Mouse (Mus musculus) thymus, adult 2 months (tissue): Measurements from ENCODE around the gene Slc13a1. TPM values are rescaled to one million over a fixed set of nuclear protein-coding genes. Genes with fewer than 3 reads are reported as not detected.

Experiments used
- DNase-seq: peaks from one replicate; pipeline ENCODE4 v3.0.0; 2021
- H3K27ac ChIP-seq: fragments of 200-500 bp; 2 replicates; pipeline ENCODE4 v1.5.1; 2012; ENCODE audit warnings: low read length, control low read depth; ENCODE audit not compliant: control insufficient read depth, insufficient read depth
- H3K27me3 ChIP-seq: fragments of 200-500 bp; 2 replicates; pipeline ENCODE4 v1.6.1; 2012; ENCODE audit warnings: mild to moderate bottlenecking, low read length, moderate library complexity, mixed read lengths; ENCODE audit not compliant: control insufficient read depth, insufficient read depth
- H3K36me3 ChIP-seq: fragments of 200-500 bp; 2 replicates; pipeline ENCODE4 v1.6.1; 2012; ENCODE audit warnings: mild to moderate bottlenecking, low read length, moderate library complexity; ENCODE audit not compliant: control insufficient read depth, insufficient read depth
- H3K4me1 ChIP-seq: fragments of 200-500 bp; replicated peaks from 2 replicates; pipeline ENCODE4 v1.6.1; 2012; ENCODE audit warnings: low read length; ENCODE audit not compliant: control insufficient read depth, insufficient read depth
- H3K4me3 ChIP-seq: fragments of 200-500 bp; 2 replicates; pipeline ENCODE4 v1.5.1; 2012; ENCODE audit warnings: mild to moderate bottlenecking, low read length, control low read depth, moderate library complexity; ENCODE audit not compliant: control insufficient read depth, insufficient read depth
- CTCF ChIP-seq: fragments of 200-500 bp; IDR thresholded peaks from 2 replicates; pipeline ENCODE4 v1.5.1; 2012; ENCODE audit warnings: mild to moderate bottlenecking, control low read depth, low read length, moderate library complexity, borderline replicate concordance; ENCODE audit not compliant: control insufficient read depth, poor library complexity, insufficient read depth; ENCODE audit errors: extremely low read depth
- POLR2A ChIP-seq: fragments of 200-500 bp; IDR thresholded peaks from 2 replicates; pipeline ENCODE4 v1.6.1; 2012; ENCODE audit warnings: mild to moderate bottlenecking, low read length, control low read depth, moderate library complexity; ENCODE audit not compliant: control insufficient read depth, poor library complexity, insufficient read depth; ENCODE audit errors: extremely low read depth
- WGBS: fragments of 180-500 bp; shearing (Covaris S2); methylation state at CpG from one replicate; pipeline ENCODE4 v1.1.7; 2018; 5-methylcytosine and 5-hydroxymethylcytosine counted together
- polyA plus RNA-seq: library from polyadenylated mRNA; depleted of rRNA; stranded (reverse); fragments of >200 nt; gene quantifications from 2 replicates; pipeline ENCODE4 v1.2.3, GENCODE M21; 2012

Slc13a1 gene
- polyA plus RNA-seq, 1 experiment = 0.08 TPM

GRCm38 (mm10) chr6:24175393-24175792 lies 7.5 kb upstream of the Slc13a1 start:
- no peak for DNase-seq
- 89% methylated on average over 3 of the region's 3 CpGs for WGBS
- Histone ChIP-seq H3K27me3 (no peaks in the 10 kb centered on the region), H3K4me1 (no peaks in the 10 kb centered on the region), H3K27ac (no peak overlapping the region), H3K4me3 (no peak overlapping the region), H3K36me3 (no peaks in the 10 kb centered on the region)
- TF ChIP-seq POLR2A (no peak), CTCF (no peak)

- H3K4me1 ChIP-seq = no peaks in the 10 kb centered on the region
- no peak for DNase-seq
- H3K27ac ChIP-seq = no peak overlapping the region
- TF ChIP-seq POLR2A (no peak), CTCF (no peak)
- no peak overlapping the region for H3K4me3 ChIP-seq
- H3K27me3 ChIP-seq = no peaks in the 10 kb centered on the region
- H3K36me3 ChIP-seq = no peaks in the 10 kb centered on the region
These were observed 6.1 kb upstream of the Slc13a1 start for GRCm38 (mm10) chr6:24173951-24174350.

GRCm38 (mm10) chr6:24172736-24173135 lies 4.8 kb upstream of the Slc13a1 start:
- Histone ChIP-seq H3K27ac (no peak overlapping the region), H3K4me1 (no peaks in the 10 kb centered on the region), H3K27me3 (no peaks in the 10 kb centered on the region), H3K4me3 (no peak overlapping the region), H3K36me3 (no peaks in the 10 kb centered on the region)
- no peak for DNase-seq
- no peak for TF ChIP-seq CTCF
- TF ChIP-seq POLR2A = no peak
- 80% methylated on average over 2 of the region's 2 CpGs for WGBS

GRCm38 (mm10) chr6:24166772-24167171 lies 1.1 kb downstream of the Slc13a1 start:
- DNase-seq = no peak
- Histone ChIP-seq H3K4me3 (no peak overlapping the region), H3K27me3 (no peaks in the 10 kb centered on the region), H3K36me3 (no peaks in the 10 kb centered on the region), H3K4me1 (no peaks in the 10 kb centered on the region), H3K27ac (no peak overlapping the region)
- WGBS = 42% methylated on average over 6 of the region's 6 CpGs
- no peak for TF ChIP-seq POLR2A
- TF ChIP-seq CTCF = no peak

GRCm38 (mm10) chr6:24165249-24165648 lies 2.6 kb downstream of the Slc13a1 start:
- DNase-seq = no peak
- H3K4me3 ChIP-seq = no peak overlapping the region
- H3K36me3 ChIP-seq = no peaks in the 10 kb centered on the region
- H3K4me1 ChIP-seq = no peaks in the 10 kb centered on the region
- no peak overlapping the region for H3K27ac ChIP-seq
- TF ChIP-seq POLR2A = no peak
- no peak for TF ChIP-seq CTCF
- WGBS = 62% methylated on average over 3 of the region's 3 CpGs
- H3K27me3 ChIP-seq = no peaks in the 10 kb centered on the region

- Histone ChIP-seq H3K27me3 (no peaks in the 10 kb centered on the region), H3K4me1 (no peaks in the 10 kb centered on the region), H3K36me3 (no peaks in the 10 kb centered on the region), H3K27ac (no peak overlapping the region), H3K4me3 (no peak overlapping the region)
- TF ChIP-seq CTCF (no peak), POLR2A (no peak)
- WGBS = 63% methylated on average over 1 of the region's 1 CpGs
- DNase-seq = no peak
These were observed 8.1 kb downstream of the Slc13a1 start for GRCm38 (mm10) chr6:24159795-24160194.

GRCm38 (mm10) chr6:24154901-24155300 lies 13.0 kb downstream of the Slc13a1 start:
- H3K27me3 ChIP-seq = no peaks in the 10 kb centered on the region
- no peak for DNase-seq
- no peaks in the 10 kb centered on the region for H3K4me1 ChIP-seq

More at GRCm38 (mm10) chr6:24154901-24155300, 13.0 kb downstream of the Slc13a1 start:
- TF ChIP-seq CTCF (no peak), POLR2A (no peak)
- no peak overlapping the region for H3K27ac ChIP-seq
- H3K36me3 ChIP-seq = no peaks in the 10 kb centered on the region
- WGBS = 78% methylated on average over 4 of the region's 4 CpGs
- H3K4me3 ChIP-seq = no peak overlapping the region
